Mouse (Mus musculus) ES-E14 (cell line): ENCODE measurements around the gene Dab1.

ENCODE experiments used
- MAFK ChIP-seq: IDR thresholded peaks from 2 replicates; pipeline ENCODE4 v1.6.1; 2014; ENCODE audit warnings: mild to moderate bottlenecking, low read depth, low read length, inconsistent platforms; ENCODE audit not compliant: insufficient read depth
- ZNF384 ChIP-seq: IDR thresholded peaks from 2 replicates; pipeline ENCODE4 v1.6.1; 2012; ENCODE audit warnings: low read depth, low read length, inconsistent platforms

DNA sequence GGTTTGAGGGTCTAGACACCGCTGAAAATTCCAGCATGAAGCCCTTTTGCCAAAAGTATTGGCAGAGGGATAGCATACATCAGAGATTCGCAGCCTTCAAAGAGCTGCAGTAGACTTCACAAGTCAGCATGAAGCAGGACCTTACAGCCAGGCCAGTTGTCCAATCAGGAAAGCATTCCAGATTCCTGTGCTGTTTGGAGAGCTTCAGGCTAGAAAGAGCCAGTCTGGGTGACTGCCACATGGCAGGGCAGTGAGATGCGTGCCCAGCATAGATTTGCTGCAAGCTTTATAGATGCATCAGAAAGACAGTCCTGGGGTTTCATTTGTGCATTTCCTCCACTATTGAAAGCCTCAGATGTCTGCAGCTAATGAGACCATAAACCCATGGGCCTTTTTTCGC is 66.0 kb downstream of the Dab1 start:
- TF ChIP-seq ZNF384 (no peak), MAFK (no peak)
